Mouse (Mus musculus) MEL (cell line): ENCODE measurements around the gene Spats2. TPM values are rescaled to one million over a fixed set of nuclear protein-coding genes. Genes with fewer than 3 reads are reported as not detected.

Experiments used
- DNase-seq: peaks from one replicate; pipeline ENCODE4 v3.0.0; 2011; ENCODE audit warnings: low read depth, low spot score
- H3K27ac ChIP-seq: 2 replicates; pipeline ENCODE4 v1.5.1; 2012; ENCODE audit warnings: low read depth, mild to moderate bottlenecking, control low read depth, low read length, moderate library complexity; ENCODE audit not compliant: control insufficient read depth
- H3K27me3 ChIP-seq, 2 experiments: fragments of 150-350 bp in 1 of 2; sonication (generic) in 1 of 2; 2 replicates each; pipeline ENCODE4 v1.6.1; 2012; ENCODE audit warnings: low read length in 2 of 2, mild to moderate bottlenecking in 2 of 2, improper control_type of control experiment in 1 of 2, moderate library complexity in 1 of 2; ENCODE audit not compliant: insufficient read depth in 2 of 2, control insufficient read depth in 1 of 2
- H3K36me3 ChIP-seq, 2 experiments: 2 replicates each; pipeline ENCODE4 v1.6.1; 2012 to 2014; ENCODE audit warnings: low read length in 2 of 2, improper control_type of control experiment in 1 of 2, inconsistent platforms in 1 of 2, mild to moderate bottlenecking in 1 of 2; ENCODE audit not compliant: insufficient read depth in 2 of 2, control insufficient read depth in 1 of 2
- H3K4me1 ChIP-seq, 2 experiments: fragments of 150-350 bp in 1 of 2; sonication (generic) in 1 of 2; 2 replicates each; pipeline ENCODE4 v1.6.1; 2012; ENCODE audit warnings: low read length in 2 of 2, improper control_type of control experiment in 1 of 2, mild to moderate bottlenecking in 1 of 2; ENCODE audit not compliant: insufficient read depth in 2 of 2, control insufficient read depth in 1 of 2
- H3K4me3 ChIP-seq, 2 experiments: fragments of 150-350 bp in 1 of 2; sonication (generic) in 1 of 2; 2 replicates each; pipeline ENCODE4 v1.5.1; 2012; ENCODE audit warnings: low read depth in 2 of 2, low read length in 2 of 2, mild to moderate bottlenecking in 2 of 2, moderate library complexity in 2 of 2, control low read depth in 1 of 2, improper control_type of control experiment in 1 of 2; ENCODE audit not compliant: control insufficient read depth in 1 of 2, insufficient read depth in 1 of 2
- H3K79me2 ChIP-seq: 2 replicates; pipeline ENCODE4 v1.6.1; 2012; ENCODE audit warnings: mild to moderate bottlenecking, low read length, moderate library complexity; ENCODE audit not compliant: control insufficient read depth, poor library complexity, insufficient read depth
- H3K9ac ChIP-seq: 2 replicates; pipeline ENCODE4 v1.6.1; 2012; ENCODE audit warnings: low read depth, mild to moderate bottlenecking, control low read depth, low read length, moderate library complexity; ENCODE audit not compliant: control insufficient read depth, poor library complexity, severe bottlenecking
- H3K9me3 ChIP-seq: fragments of 150-350 bp; sonication (generic); replicated peaks from 2 replicates; pipeline ENCODE4 v1.6.1; 2012; ENCODE audit warnings: mild to moderate bottlenecking, low read length, improper control_type of control experiment, moderate library complexity; ENCODE audit not compliant: insufficient read depth
- BHLHE40 ChIP-seq: IDR thresholded peaks from 2 replicates; pipeline ENCODE4 v1.6.1; 2012; ENCODE audit warnings: low read depth, mild to moderate bottlenecking, inconsistent platforms, low read length, improper control_type of control experiment, borderline replicate concordance
- CHD1 ChIP-seq: IDR thresholded peaks from 2 replicates; pipeline ENCODE4 v1.6.1; 2012; ENCODE audit warnings: low read depth, mild to moderate bottlenecking, inconsistent platforms, low read length, improper control_type of control experiment
- CTCF ChIP-seq, 3 experiments: IDR thresholded peaks in 2 of 3; conservative IDR thresholded peaks in 1 of 3; 2 replicates each; pipeline ENCODE4 v1.5.1; 2011 to 2012; ENCODE audit warnings: low read length in 3 of 3, low read depth in 2 of 3, mild to moderate bottlenecking in 2 of 3, improper control_type of control experiment in 1 of 3, inconsistent platforms in 1 of 3, mixed read lengths in 1 of 3, moderate library complexity in 1 of 3; ENCODE audit not compliant: control insufficient read depth in 1 of 3, insufficient read depth in 1 of 3, poor library complexity in 1 of 3, severe bottlenecking in 1 of 3
- E2F4 ChIP-seq: IDR thresholded peaks from 2 replicates; pipeline ENCODE4 v1.6.1; 2011; ENCODE audit warnings: low read depth, low read length, improper control_type of control experiment, borderline replicate concordance
- ELF1 ChIP-seq: IDR thresholded peaks from 2 replicates; pipeline ENCODE4 v1.6.1; 2014; ENCODE audit warnings: low read depth, mild to moderate bottlenecking, inconsistent platforms, low read length, improper control_type of control experiment, moderate library complexity
- EP300 ChIP-seq, 2 experiments: IDR thresholded peaks; 2 replicates each; pipeline ENCODE4 v1.6.1; 2011; ENCODE audit warnings: improper control_type of control experiment in 2 of 2, low read length in 2 of 2, low read depth in 1 of 2, mild to moderate bottlenecking in 1 of 2
- ETS1 ChIP-seq: IDR thresholded peaks from 2 replicates; pipeline ENCODE4 v1.6.1; 2012; ENCODE audit warnings: low read depth, mild to moderate bottlenecking, inconsistent platforms, low read length, improper control_type of control experiment, moderate library complexity
- GABPA ChIP-seq: IDR thresholded peaks from 2 replicates; pipeline ENCODE4 v1.6.1; 2012; ENCODE audit warnings: low read depth, mild to moderate bottlenecking, inconsistent platforms, low read length, improper control_type of control experiment, moderate library complexity
- GATA1 ChIP-seq: IDR thresholded peaks from 2 replicates; pipeline ENCODE4 v1.6.1; 2011; ENCODE audit warnings: low read depth, low read length, improper control_type of control experiment
- HCFC1 ChIP-seq: IDR thresholded peaks from 2 replicates; pipeline ENCODE4 v1.6.1; 2012; ENCODE audit warnings: low read depth, mild to moderate bottlenecking, inconsistent platforms, low read length, improper control_type of control experiment, moderate library complexity
- KAT2A ChIP-seq: conservative IDR thresholded peaks from 2 replicates; pipeline ENCODE4 v1.6.1; 2012; ENCODE audit warnings: low read depth, low read length, improper control_type of control experiment, inconsistent platforms
- MAFK ChIP-seq: IDR thresholded peaks from 2 replicates; pipeline ENCODE4 v1.6.1; 2011; ENCODE audit warnings: low read depth, mild to moderate bottlenecking, low read length, improper control_type of control experiment, borderline replicate concordance
- MAX ChIP-seq: IDR thresholded peaks from 2 replicates; pipeline ENCODE4 v1.6.1; 2011; ENCODE audit warnings: low read length, improper control_type of control experiment
- MAZ ChIP-seq: IDR thresholded peaks from 2 replicates; pipeline ENCODE4 v1.6.1; 2012; ENCODE audit warnings: low read depth, mild to moderate bottlenecking, inconsistent platforms, low read length, improper control_type of control experiment
- MXI1 ChIP-seq: IDR thresholded peaks from 2 replicates; pipeline ENCODE4 v1.6.1; 2011; ENCODE audit warnings: mild to moderate bottlenecking, low read depth, low read length, improper control_type of control experiment
- MYC ChIP-seq: IDR thresholded peaks from 2 replicates; pipeline ENCODE4 v1.6.1; 2011; ENCODE audit warnings: low read depth, mild to moderate bottlenecking, low read length, improper control_type of control experiment, moderate library complexity
- NELFE ChIP-seq: IDR thresholded peaks from 2 replicates; pipeline ENCODE4 v1.6.1; 2011; ENCODE audit warnings: low read depth, low read length, improper control_type of control experiment
- NRF1 ChIP-seq: IDR thresholded peaks from 2 replicates; pipeline ENCODE4 v1.6.1; 2014; ENCODE audit warnings: low read depth, mild to moderate bottlenecking, inconsistent platforms, low read length, improper control_type of control experiment, moderate library complexity; ENCODE audit not compliant: poor library complexity, insufficient read depth, severe bottlenecking
- POLR2A ChIP-seq, 2 experiments: IDR thresholded peaks; 2 replicates each; pipeline ENCODE4 v1.6.1; 2011 to 2012; ENCODE audit warnings: low read length in 2 of 2, mild to moderate bottlenecking in 2 of 2, control low read depth in 1 of 2, improper control_type of control experiment in 1 of 2, low read depth in 1 of 2, moderate library complexity in 1 of 2; ENCODE audit not compliant: control insufficient read depth in 1 of 2, insufficient read depth in 1 of 2, poor library complexity in 1 of 2
- POLR2AphosphoS2 ChIP-seq: IDR thresholded peaks from 2 replicates; pipeline ENCODE4 v1.6.1; 2011; ENCODE audit warnings: low read length, improper control_type of control experiment
- POLR2AphosphoS5 ChIP-seq: IDR thresholded peaks from 2 replicates; pipeline ENCODE4 v1.6.1; 2012; ENCODE audit warnings: low read depth, borderline replicate concordance, mild to moderate bottlenecking, inconsistent platforms, low read length, moderate library complexity, mixed read lengths
- RAD21 ChIP-seq: IDR thresholded peaks from 2 replicates; pipeline ENCODE4 v1.6.1; 2011; ENCODE audit warnings: mild to moderate bottlenecking, low read depth, low read length, improper control_type of control experiment
- SIN3A ChIP-seq: IDR thresholded peaks from 2 replicates; pipeline ENCODE4 v1.6.1; 2012; ENCODE audit warnings: low read length, improper control_type of control experiment, inconsistent platforms
- SMC3 ChIP-seq: IDR thresholded peaks from 2 replicates; pipeline ENCODE4 v1.6.1; 2011; ENCODE audit warnings: low read depth, low read length, improper control_type of control experiment
- TAL1 ChIP-seq: IDR thresholded peaks from 2 replicates; pipeline ENCODE4 v1.6.1; 2012; ENCODE audit warnings: mild to moderate bottlenecking, inconsistent platforms, low read length, moderate library complexity, mixed read lengths
- TBP ChIP-seq: IDR thresholded peaks from 2 replicates; pipeline ENCODE4 v1.8.0; 2011; ENCODE audit warnings: low read depth, low read length, improper control_type of control experiment
- TCF12 ChIP-seq: IDR thresholded peaks from 2 replicates; pipeline ENCODE4 v1.6.1; 2014; ENCODE audit warnings: low read depth, mild to moderate bottlenecking, inconsistent platforms, low read length, improper control_type of control experiment, moderate library complexity
- UBTF ChIP-seq: IDR thresholded peaks from 2 replicates; pipeline ENCODE4 v1.6.1; 2012; ENCODE audit warnings: low read depth, mild to moderate bottlenecking, inconsistent platforms, low read length, improper control_type of control experiment, moderate library complexity, borderline replicate concordance; ENCODE audit not compliant: insufficient read depth
- USF1 ChIP-seq: IDR thresholded peaks from 2 replicates; pipeline ENCODE4 v1.6.1; 2014; ENCODE audit warnings: low read depth, mild to moderate bottlenecking, inconsistent platforms, low read length, improper control_type of control experiment, moderate library complexity
- USF2 ChIP-seq, 2 experiments: IDR thresholded peaks; 2 replicates each; pipeline ENCODE4 v1.6.1; 2011 to 2012; ENCODE audit warnings: improper control_type of control experiment in 2 of 2, low read length in 2 of 2, borderline replicate concordance in 1 of 2, inconsistent platforms in 1 of 2, low read depth in 1 of 2, mild to moderate bottlenecking in 1 of 2; ENCODE audit not compliant: insufficient read depth in 1 of 2
- ZC3H11A ChIP-seq: IDR thresholded peaks from 2 replicates; pipeline ENCODE4 v1.6.1; 2012; ENCODE audit warnings: low read depth, mild to moderate bottlenecking, inconsistent platforms, low read length, improper control_type of control experiment
- ZKSCAN1 ChIP-seq: IDR thresholded peaks from 2 replicates; pipeline ENCODE4 v1.6.1; 2012; ENCODE audit warnings: low read depth, mild to moderate bottlenecking, inconsistent platforms, low read length, improper control_type of control experiment, moderate library complexity
- ZMIZ1 ChIP-seq: IDR thresholded peaks from 2 replicates; pipeline ENCODE4 v1.6.1; 2012; ENCODE audit warnings: low read depth, mild to moderate bottlenecking, inconsistent platforms, low read length, improper control_type of control experiment, moderate library complexity
- ZNF384 ChIP-seq: IDR thresholded peaks from 2 replicates; pipeline ENCODE4 v1.6.1; 2012; ENCODE audit warnings: low read depth, mild to moderate bottlenecking, inconsistent platforms, low read length, improper control_type of control experiment
- polyA plus RNA-seq, 2 experiments: library from polyadenylated mRNA; stranded (reverse) in 1 of 2; unstranded in 1 of 2; fragments of >175 nt in 1 of 2; fragments of >200 nt in 1 of 2; gene quantifications; 2 replicates each; pipeline versions ENCODE4 v1.2.1 to v1.2.4; 2012; ENCODE audit warnings: low replicate concordance in 2 of 2, low read depth in 1 of 2; ENCODE audit not compliant: insufficient read length in 2 of 2, insufficient read depth in 1 of 2, missing spikeins in 1 of 2
- total RNA-seq: library from RNA; depleted of rRNA; stranded (reverse); fragments of 300-350 nt; gene quantifications from 2 replicates; pipeline ENCODE4 v1.2.3, GENCODE M21; 2012

Spats2 gene
- total and polyA plus RNA-seq, 3 experiments = 8.2 to 24.5 TPM; not detected in 1

DNA sequence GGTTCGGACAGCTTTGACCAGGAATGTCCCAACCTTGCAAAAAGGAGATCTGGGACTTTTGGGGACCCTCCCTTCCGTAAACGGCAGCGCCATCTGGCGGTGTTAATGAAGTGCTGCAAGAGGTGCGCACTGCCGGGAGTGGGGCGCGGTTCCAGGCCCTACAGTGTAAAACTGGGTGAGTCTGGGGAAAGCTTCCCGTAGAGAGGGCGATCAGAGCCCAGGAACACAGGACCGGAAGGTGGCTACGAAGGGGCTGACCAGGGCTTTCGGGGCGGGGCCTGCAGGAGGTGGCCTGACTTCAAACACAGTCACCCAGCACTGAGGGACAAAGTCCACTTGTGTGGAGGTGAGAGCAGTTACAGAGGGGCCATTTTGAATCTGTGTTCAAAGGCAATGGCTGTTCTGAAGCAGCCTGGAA, 26.6 kb upstream of the Spats2 start:
- H3K4me3 ChIP-seq = peak overlapping the region; percentile 43 to 61
- peak; percentile 83 for DNase-seq
- H3K9ac ChIP-seq = peak overlapping the region; percentile 65
- H3K4me1 ChIP-seq = peaks cover 0 to 7% of the 10 kb centered on the region in 2 experiments; a peak in 2 of 4 replicates
- H3K36me3 ChIP-seq = peaks cover 0 to 4% of the 10 kb centered on the region in 2 experiments; a peak in 2 of 4 replicates
- no peak overlapping the region for H3K27ac ChIP-seq
- no peaks in the 10 kb centered on the region for H3K27me3 ChIP-seq
- H3K9me3 ChIP-seq = no peaks in the 10 kb centered on the region
- TF ChIP-seq TAL1 (no peak), ETS1 (no peak), GABPA (no peak), POLR2AphosphoS5 (no peak), UBTF (no peak), BHLHE40 (no peak), KAT2A (no peak), CTCF (IDR thresholded peaks at IDR 0.05 in 2 of 3, conservative IDR thresholded peaks at IDR 0.05 in 1 of 3; ENCODE audit: control insufficient read depth in 1 of 3, insufficient read depth in 1 of 3, low read depth in 2 of 3, low read length in 3 of 3, poor library complexity in 1 of 3, severe bottlenecking in 1 of 3) (peak; percentile 88 to 98 (median 97)), ZNF384 (peak; percentile 14; the same call in 1 of the 2 replicates), POLR2A (IDR thresholded peaks at IDR 0.05; ENCODE audit: control insufficient read depth in 1 of 2, insufficient read depth in 1 of 2, low read depth in 1 of 2, low read length in 2 of 2, poor library complexity in 1 of 2) (peak; percentile 25 to 49; a peak in 1 of 4 replicates), ZC3H11A (peak; percentile 61), HCFC1 (no peak), MAFK (no peak), MXI1 (no peak), ZKSCAN1 (no peak), NELFE (peak; percentile 36; the same call in 1 of the 2 replicates), USF2 (IDR thresholded peaks at IDR 0.05; ENCODE audit: borderline replicate concordance in 1 of 2, insufficient read depth in 1 of 2, low read depth in 1 of 2, low read length in 2 of 2) (no peak), MYC (no peak), TBP (no peak), RAD21 (peak; percentile 70), POLR2AphosphoS2 (no peak), ELF1 (peak; percentile 76), ZMIZ1 (0 out of 2 replicates have a peak, but pooled peaks have one; percentile 56), SIN3A (no peak; the same call in 1 of the 2 replicates), E2F4 (no peak), USF1 (no peak), EP300 (IDR thresholded peaks at IDR 0.05; ENCODE audit: low read depth in 1 of 2, low read length in 2 of 2) (no peak), NRF1 (0 out of 2 replicates have a peak, but pooled peaks have one; percentile 20), CHD1 (no peak), TCF12 (peak; percentile 32; the same call in 1 of the 2 replicates), MAZ (peak; percentile 79; the same call in 1 of the 2 replicates), GATA1 (no peak), SMC3 (peak; percentile 91), MAX (no peak)
- no peaks in the 10 kb centered on the region for H3K79me2 ChIP-seq
